Mouse (Mus musculus): ENCODE data around the gene Rnf113a2.

- TF ChIP-seq USF1 (IDR thresholded peaks at IDR 0.05; ENCODE audit: low read depth) (no peak), CTCF (IDR thresholded peaks at IDR 0.05; ENCODE audit: control insufficient read depth, insufficient read depth, insufficient read length) (no peak), FOSL1 (IDR thresholded peaks at IDR 0.05; ENCODE audit: insufficient read depth, low read length, poor library complexity, severe bottlenecking) (no peak)
Measured at GRCm38 (mm10) chr12:84416834-84417604, at the start of gene Rnf113a2.
